Mouse (Mus musculus) olfactory bulb, adult 2 months (tissue): ENCODE measurements around the gene Wnt9b.

Experiments used
- CTCF ChIP-seq: fragments of 200-500 bp; IDR thresholded peaks from 2 replicates; pipeline ENCODE4 v1.5.1; 2012; ENCODE audit warnings: low read depth, mild to moderate bottlenecking, low read length, moderate library complexity; ENCODE audit not compliant: insufficient read depth
- POLR2A ChIP-seq: fragments of 200-500 bp; IDR thresholded peaks from 2 replicates; pipeline ENCODE4 v1.6.1; 2012; ENCODE audit warnings: mild to moderate bottlenecking, low read depth, low read length, moderate library complexity; ENCODE audit not compliant: insufficient read depth

- no peak for TF ChIP-seq CTCF
- no peak for TF ChIP-seq POLR2A
Measured at GRCm38 (mm10) chr11:103733069-103733468, 16.6 kb downstream of the Wnt9b start.
